Mouse (Mus musculus) spleen, postnatal 10 days (tissue): ENCODE data around the gene Gm21663.
"Not testable (repeated sequence)": the region's sequence is repeated elsewhere in the genome, so short reads cannot be mapped to it uniquely, and the experiment has no call there.

Experiments
- DNase-seq, 2 experiments: peaks; one replicate each; pipeline ENCODE4 v3.0.0; 2021 to 2022; ENCODE audit warnings: low spot score in 2 of 2

Gm21663 gene

DNA sequence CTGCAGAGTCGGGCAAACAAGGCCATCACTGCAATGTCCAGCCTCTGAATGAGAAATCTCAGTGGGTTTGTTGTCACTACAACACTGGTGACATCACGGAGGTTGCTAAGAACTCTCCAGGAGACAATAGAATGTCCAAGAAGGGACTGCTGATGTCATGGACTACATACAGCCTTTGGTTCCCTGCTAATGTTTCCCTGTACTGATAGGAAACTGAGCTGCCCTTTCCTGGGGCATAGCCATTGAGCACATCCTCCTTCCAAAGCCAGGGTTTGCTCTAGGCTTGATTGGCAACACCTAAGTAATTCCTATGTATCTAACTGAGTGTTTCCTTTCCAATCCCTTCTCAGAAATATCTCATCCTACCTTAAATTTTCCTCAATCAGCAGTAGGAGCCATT, at the start of gene Gm21663:
Gm21663 (minus strand) TSS at position 101 of the 400 bp plus-strand sequence.
- not testable (repeated sequence) for DNase-seq

DNA sequence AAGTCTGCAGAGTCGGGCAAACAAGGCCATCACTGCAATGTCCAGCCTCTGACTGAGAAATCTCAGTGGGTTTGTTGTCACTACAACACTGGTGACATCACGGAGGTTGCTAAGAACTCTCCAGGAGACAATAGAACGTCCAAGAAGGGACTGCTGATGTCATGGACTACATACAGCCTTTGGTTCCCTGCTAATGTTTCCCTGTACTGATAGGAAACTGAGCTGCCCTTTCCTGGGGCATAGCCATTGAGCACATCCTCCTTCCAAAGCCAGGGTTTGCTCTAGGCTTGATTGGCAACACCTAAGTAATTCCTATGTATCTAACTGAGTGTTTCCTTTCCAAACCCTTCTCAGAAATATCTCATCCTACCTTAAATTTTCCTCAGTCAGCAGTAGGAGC, 46.4 kb upstream of the Gm21663 start, which contains the start of gene Gm21698:
Gm21698 (minus strand) TSS at position 101 of the 400 bp plus-strand sequence.
- DNase-seq, result not testable (repeated sequence)

- not testable (repeated sequence) for DNase-seq
These were observed 30.4 kb upstream of the Gm21663 start, which contains the start of gene Gm21680 for GRCm38 (mm10) chr5:25972563-25972962. Gene Gm21680, minus strand, starts transcription at chr5:25972663.

DNA sequence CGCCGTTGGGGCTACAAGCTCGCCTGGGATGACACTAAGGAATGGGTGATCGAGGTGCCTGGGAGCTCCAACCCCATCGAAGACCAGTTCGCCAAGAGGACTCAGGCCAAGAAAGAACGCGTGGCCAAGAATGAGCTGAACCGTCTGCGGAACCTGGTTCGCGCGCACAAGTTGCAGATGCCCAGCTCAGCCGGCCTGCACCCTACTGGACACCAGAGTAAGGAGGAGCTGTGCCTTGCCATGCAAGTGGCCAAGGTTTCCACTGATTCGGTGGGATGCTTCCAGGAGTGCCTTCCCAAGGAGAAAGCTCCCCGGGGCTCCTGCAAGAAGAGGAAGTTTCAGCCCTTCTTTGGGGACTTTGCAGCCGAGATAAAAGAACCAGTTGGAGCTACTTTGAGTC, 14.9 kb upstream of the Gm21663 start:
- DNase-seq, result not testable (repeated sequence)

- not testable (repeated sequence) for DNase-seq
These were observed 14.4 kb upstream of the Gm21663 start for GRCm38 (mm10) chr5:25956611-25957010.

- not testable (repeated sequence) for DNase-seq
These were observed 12.1 kb upstream of the Gm21663 start, which contains the start of gene Gm21671 for GRCm38 (mm10) chr5:25954317-25954716. Gene Gm21671, minus strand, starts transcription at chr5:25954417.

DNA sequence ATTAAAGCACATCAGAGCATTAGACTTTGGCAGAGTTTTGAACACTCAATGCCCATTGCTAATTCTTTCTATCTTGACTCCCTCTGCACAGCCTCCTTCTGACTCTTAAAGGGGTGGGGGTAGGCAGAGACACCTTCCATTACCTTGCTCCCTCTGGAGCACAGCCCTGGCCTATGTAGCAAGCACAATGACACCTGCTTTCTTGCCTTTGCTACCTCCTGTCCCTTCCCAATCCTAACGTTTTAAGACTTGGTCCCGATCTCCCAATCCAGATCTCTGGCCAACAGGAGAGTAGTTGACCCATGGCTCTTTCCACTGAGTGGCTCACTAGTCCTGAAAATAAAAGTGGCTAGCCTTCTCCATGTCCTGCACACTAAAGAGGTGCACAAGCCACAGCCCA, 3.2 kb upstream of the Gm21663 start:
- not testable (repeated sequence) for DNase-seq

GRCm38 (mm10) chr5:25891321-25891720, 50.9 kb downstream of the Gm21663 start:
- no peak for DNase-seq

DNA sequence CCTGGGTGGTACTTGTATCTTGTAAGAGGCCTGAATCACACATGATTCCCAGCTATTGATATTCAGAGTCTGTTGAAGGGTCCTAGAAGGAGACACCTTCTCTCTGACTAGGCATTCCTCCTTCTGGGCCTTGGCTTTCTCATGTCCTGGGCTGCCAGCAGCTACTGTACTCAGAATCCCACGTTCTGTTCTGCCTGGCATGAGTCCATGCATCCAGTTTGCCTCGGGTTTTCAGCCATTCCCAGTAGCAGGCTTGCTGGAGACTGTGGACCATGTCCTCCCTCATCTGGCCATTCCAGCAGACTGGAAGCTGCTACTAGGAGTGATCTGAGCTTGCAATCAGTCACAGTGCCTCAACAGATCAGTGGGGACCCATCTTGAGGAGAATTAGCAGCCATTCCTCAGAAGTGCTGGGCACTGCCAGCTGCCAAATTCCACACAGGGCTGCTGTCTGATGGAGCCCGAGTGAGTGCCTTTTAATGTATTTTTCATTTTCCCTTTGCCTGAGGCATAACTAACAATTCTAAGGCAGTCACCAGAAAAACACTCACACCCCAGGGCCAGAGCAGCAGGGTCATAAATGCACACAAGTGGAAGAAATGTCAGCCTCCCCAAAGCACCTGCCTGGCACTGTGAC, 52.3 kb downstream of the Gm21663 start:
- no peak for DNase-seq

DNA sequence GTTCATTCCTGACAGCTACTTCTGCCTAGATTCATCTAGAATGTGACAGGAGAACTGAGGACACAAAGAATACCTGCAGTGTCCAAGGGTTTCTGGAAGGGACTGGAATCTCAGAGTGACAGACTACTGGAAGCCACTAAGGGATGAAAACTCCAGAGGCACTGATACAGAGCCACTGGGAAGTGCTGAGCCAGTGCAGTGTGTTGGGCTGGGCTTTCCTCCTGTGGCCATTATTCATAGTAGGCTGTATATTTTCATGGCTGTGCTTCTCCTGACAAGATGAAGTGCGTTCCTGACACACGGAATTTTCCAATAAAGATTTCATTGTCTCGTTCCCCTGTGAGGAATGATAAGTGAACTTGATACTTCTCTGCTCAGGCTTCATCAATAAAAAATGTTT, 55.5 kb downstream of the Gm21663 start:
- DNase-seq, result no peak
